8 mouse cellular contexts compared by ENCODE assay signal in genomic region chr11:81151286-81152020, GRCm38 (mm10).
A peak's percentile ranks its signal among the peaks of the same experiment; 100 is the strongest.
DNase-seq lines count a peak whose midpoint lies in the region; ATAC-seq and TF ChIP-seq lines count a peak whose summit lies in the region.

No protein-coding gene starts in this region.

- H3K27ac ChIP-seq in layer of hippocampus, adult 2 months: peak overlapping the region; percentile 95
- H3K27ac ChIP-seq in forebrain, embryonic 13.5 days: no peak overlapping the region
- no peak overlapping the region for H3K27ac ChIP-seq in stomach, embryonic 14.5 days (ENCODE audit: low read length)

- no peak for TF ChIP-seq POLR2A in brain, embryonic 14.5 days (IDR thresholded peaks at IDR 0.05; ENCODE audit: borderline replicate concordance, extremely low read depth, insufficient read depth, insufficient read length, poor library complexity, severe bottlenecking)

- peak; percentile 4; the same call in 1 of the 2 replicates for ATAC-seq in forebrain, embryonic 13.5 days
- ATAC-seq in stomach, embryonic 14.5 days (ENCODE audit: insufficient number of reproducible peaks, insufficient read depth, low FRiP score, low read depth): no peak

- no peak for TF ChIP-seq CTCF in layer of hippocampus, adult 2 months (conservative IDR thresholded peaks at IDR 0.05)
- TF ChIP-seq CTCF in brain, embryonic 14.5 days (IDR thresholded peaks at IDR 0.05; ENCODE audit: borderline replicate concordance, extremely low read depth, insufficient read depth, insufficient read length): no peak

- no peaks in the 10 kb centered on the region for H3K9me3 ChIP-seq in forebrain, embryonic 13.5 days (replicated peaks)
- H3K9me3 ChIP-seq in stomach, embryonic 14.5 days (ENCODE audit: control insufficient read depth, low read depth, low read length): no peaks in the 10 kb centered on the region

- DNase-seq in layer of hippocampus, adult 2 months (ENCODE audit: low spot score in 2 of 2): no peak
- no peak for DNase-seq in layer of hippocampus, postnatal 10 days (ENCODE audit: low spot score in 2 of 2)
- DNase-seq in brain, embryonic 14.5 days (ENCODE audit: low read depth): peak; percentile 7
- DNase-seq in kidney, postnatal 14 days: peak; percentile 1
- DNase-seq in ovary, postnatal 14 days (ENCODE audit: low spot score): no peak
- DNase-seq in right cerebral cortex, postnatal 25 days: no peak

- peak overlapping the region; percentile 66 for H3K9ac ChIP-seq in forebrain, embryonic 13.5 days
- no peak overlapping the region for H3K9ac ChIP-seq in stomach, embryonic 14.5 days (replicated peaks; ENCODE audit: low read depth, low read length)

- WGBS in forebrain, embryonic 13.5 days: 5% methylated on average over 36 of the region's 36 CpGs
- WGBS in stomach, embryonic 14.5 days: 4% methylated on average over 35 of the region's 36 CpGs

- H3K27me3 ChIP-seq in forebrain, embryonic 13.5 days: peaks cover 45% of the 10 kb centered on the region
- peaks cover 16% of the 10 kb centered on the region for H3K27me3 ChIP-seq in stomach, embryonic 14.5 days (ENCODE audit: control insufficient read depth, insufficient read depth, low read length)

- peaks cover 22% of the 10 kb centered on the region for H3K4me1 ChIP-seq in forebrain, embryonic 13.5 days
- H3K4me1 ChIP-seq in stomach, embryonic 14.5 days (ENCODE audit: control insufficient read depth, insufficient read depth, low read length): peaks cover 3% of the 10 kb centered on the region; the same call in 1 of the 2 replicates

- H3K36me3 ChIP-seq in forebrain, embryonic 13.5 days (ENCODE audit: poor library complexity, severe bottlenecking): no peaks in the 10 kb centered on the region
- no peaks in the 10 kb centered on the region for H3K36me3 ChIP-seq in stomach, embryonic 14.5 days (ENCODE audit: control insufficient read depth, insufficient read depth, low read length)

- peak overlapping the region; percentile 77 for H3K4me3 ChIP-seq in layer of hippocampus, adult 2 months
- H3K4me3 ChIP-seq in forebrain, embryonic 13.5 days: peak overlapping the region; percentile 48
- H3K4me3 ChIP-seq in stomach, embryonic 14.5 days (ENCODE audit: low read depth, low read length): peak overlapping the region; percentile 42

- peak overlapping the region; percentile 98 for H3K4me2 ChIP-seq in forebrain, embryonic 13.5 days
- H3K4me2 ChIP-seq in stomach, embryonic 14.5 days (replicated peaks; ENCODE audit: low read depth, low read length): peak overlapping the region; percentile 97

Comparison
In these comparisons a context has a peak if more than half of its experiments do, and no peak if none do; other contexts are left out.
1. DNase-seq: peak in brain, embryonic 14.5 days (single experiment) and kidney, postnatal 14 days (single experiment); none in layer of hippocampus, adult 2 months (0 of 2), layer of hippocampus, postnatal 10 days (0 of 2), ovary, postnatal 14 days (single experiment) and right cerebral cortex, postnatal 25 days (single experiment).
2. Peak in every context shown above with its lines, with median percentiles within 50 percentile points of each other: H3K4me3 ChIP-seq.